Mouse (Mus musculus) hindlimb bud, embryonic 11.5 days (tissue): ENCODE measurements around the gene Ccnd2.

Source experiments
- DNase-seq: peaks from one replicate; pipeline ENCODE4 v3.0.0-alpha.2; 2012; ENCODE audit warnings: low read depth, low spot score; ENCODE audit errors: extremely low spot score

The Ccnd2 gene

DNA sequence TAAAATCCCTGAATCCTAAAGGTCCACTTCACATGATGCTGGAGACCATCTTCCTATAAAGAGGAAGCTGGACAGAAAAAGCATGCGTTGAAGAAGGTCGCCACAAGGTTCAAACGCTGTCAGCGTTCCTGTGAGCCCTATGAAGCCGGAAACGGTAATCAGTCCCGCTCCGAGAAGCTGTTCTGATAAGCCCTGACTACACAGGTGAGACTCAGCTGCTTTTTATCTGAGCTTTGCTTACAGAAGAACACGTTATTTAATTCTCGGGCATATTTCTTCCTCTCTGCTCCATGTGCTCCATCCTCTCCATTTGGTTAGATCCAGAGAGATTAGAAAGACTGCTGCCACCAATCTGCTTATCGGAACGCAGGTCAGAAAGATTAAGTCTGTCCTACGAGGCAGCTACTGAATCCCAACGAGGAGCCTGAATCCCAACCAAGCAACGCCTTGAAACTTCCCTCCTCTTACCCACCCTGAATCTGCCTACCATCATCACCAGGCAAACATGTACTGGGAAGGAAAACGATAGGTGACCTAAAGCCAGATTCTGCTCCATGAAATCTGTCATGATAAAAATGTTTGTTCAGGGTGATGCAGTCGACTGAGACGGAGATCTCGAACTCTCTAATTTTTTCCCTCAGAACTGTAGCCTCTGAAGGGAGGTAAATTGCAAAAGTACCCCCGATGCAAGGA is 43.5 kb downstream of the Ccnd2 start:
- no peak for DNase-seq

DNA sequence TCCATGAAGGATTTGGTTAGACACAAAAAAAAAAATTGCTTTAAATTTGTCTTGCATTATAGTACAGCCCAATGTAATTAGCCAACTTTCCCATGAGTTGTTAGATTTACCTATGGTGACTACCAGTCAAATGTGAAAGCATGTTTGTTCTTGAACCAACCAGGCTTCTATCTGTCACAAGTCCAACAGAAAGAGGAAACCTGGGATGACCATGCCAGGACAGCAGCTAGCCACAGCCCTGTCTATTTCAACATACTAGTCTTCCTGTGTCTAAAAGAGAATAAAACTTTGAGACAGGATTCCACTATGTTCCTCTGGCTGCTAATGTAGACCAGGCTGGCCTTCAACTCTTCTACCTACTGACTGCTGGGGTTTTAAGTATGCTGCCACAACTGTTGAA is 44.6 kb downstream of the Ccnd2 start:
- no peak for DNase-seq

- no peak for DNase-seq
These were observed 45.3 kb downstream of the Ccnd2 start for GRCm38 (mm10) chr6:127106726-127107125.

DNA sequence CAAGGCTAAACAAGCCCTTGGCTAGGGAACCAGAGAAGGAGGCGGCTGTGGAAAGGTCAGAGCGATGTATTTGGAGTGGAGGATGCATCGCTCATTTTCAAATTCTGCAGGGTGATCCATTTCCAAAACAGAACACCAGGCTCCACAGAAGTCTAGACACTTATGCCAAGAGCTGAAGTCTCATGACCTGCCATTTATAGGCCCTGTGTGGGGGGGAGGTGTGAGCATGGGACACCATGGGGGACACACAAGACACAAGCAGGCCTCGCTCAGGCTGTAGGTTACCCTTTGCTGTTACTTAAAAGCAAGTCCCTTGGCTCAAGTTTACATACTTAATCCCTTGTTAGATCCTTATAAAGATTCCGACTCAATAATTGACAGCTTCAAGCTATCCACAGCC is 45.8 kb downstream of the Ccnd2 start:
- no peak for DNase-seq

DNA sequence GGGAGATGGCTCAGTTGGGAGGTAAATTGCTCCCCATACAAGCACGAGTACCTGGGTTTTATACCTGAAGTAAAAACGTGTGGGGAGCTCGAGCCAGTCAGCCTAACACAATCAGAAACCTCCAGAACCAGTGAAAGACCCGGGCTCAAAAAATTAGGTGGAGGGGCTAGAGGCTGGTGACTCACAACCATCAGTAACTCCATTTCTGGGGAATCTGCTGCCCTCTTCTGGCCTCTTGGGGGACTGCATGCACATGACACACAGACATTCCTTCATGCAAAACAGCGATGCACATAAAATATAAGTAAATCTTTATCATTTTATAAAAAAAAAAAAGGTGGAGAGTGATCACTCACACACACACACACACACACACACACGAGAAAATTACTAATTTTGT is 46.9 kb downstream of the Ccnd2 start:
- DNase-seq, result no peak

DNA sequence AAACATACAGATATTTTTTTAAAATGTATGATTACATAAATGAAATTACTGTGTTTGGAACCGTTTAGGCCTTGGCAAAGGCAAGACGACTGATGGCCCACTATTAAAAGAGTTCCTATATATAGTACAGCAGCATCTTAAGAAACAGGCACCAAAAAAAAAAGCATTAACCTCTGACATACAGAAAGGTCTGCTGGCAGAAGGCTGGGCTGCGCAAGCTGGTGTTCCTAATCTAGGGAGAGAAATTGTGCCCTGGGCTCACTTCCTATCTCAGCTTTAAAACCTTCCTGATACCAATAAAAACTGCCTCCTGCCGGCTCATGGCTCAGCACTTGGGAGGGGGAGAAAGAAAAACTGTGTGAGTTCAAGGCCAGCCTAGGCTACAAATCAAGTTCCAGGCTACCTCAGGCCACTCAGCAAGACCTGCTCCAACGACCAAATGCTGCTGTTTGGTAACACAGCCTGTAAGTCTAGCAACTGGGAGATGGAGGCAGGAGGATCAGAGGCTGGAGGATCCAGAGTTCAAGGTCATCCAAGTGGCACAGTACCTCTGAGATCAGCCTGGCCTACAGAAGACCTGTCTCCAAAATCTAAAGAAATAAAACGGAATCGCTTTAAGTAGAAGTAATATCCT is 47.5 kb downstream of the Ccnd2 start:
- DNase-seq, result no peak

DNA sequence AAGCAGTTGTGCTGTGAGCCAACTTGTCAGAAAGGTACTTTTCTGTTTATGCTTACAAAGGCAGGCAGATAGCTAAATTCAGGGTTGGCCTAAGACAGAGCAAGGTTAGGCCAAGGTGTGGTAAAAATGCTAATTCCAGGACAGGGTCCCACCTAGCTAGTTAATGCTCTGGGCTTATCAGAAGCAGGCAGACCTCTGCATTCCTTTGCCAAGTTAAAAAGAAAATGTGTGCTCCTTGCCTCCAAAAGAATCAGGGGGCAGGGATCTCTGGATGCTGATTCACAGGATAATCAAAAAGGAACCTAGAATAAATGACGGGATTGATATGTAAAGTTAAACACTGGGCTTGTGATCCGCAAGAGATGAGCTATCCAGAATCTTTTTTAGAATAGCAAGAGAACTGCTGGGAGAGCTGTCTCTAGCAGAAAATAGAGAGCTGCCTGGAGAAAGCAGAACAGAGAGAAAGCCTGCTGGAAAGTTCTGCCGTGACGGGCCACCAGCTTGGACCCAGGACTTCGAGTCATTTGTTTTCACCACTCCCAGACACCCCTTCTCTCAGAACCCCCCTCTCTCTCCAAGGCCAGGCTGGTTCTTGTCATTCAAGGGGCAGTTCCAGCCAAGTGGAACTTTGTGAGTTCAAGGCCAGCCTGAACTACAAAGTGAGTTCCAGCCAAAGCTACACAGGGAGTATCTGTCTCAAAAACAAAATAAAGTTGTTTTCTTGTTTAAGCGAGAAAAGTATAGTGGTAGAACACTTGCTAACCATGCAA is 48.3 kb downstream of the Ccnd2 start:
- no peak for DNase-seq

- DNase-seq, result no peak
These were observed 57.4 kb downstream of the Ccnd2 start for GRCm38 (mm10) chr6:127094565-127094964.

DNA sequence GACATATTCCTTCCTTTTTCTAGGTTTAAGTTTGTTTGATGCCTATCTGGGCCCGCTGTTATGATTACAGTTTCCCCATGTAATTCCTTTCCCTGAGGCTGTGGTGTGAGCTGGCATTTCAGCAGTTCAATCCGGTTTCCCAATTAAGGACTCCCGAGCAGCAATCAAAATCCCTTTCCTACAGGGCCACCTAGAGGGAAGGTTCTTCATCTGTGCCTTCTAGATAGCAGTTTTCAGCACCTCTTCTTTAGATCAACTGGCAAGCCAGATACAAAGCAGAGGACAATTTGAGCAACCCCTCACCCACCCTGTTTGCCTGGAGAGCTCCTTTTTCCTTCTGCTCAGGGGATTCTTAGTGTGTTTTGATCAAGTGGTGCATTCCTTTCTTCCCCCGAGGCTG is 65.3 kb downstream of the Ccnd2 start:
- peak; percentile 76 for DNase-seq

DNA sequence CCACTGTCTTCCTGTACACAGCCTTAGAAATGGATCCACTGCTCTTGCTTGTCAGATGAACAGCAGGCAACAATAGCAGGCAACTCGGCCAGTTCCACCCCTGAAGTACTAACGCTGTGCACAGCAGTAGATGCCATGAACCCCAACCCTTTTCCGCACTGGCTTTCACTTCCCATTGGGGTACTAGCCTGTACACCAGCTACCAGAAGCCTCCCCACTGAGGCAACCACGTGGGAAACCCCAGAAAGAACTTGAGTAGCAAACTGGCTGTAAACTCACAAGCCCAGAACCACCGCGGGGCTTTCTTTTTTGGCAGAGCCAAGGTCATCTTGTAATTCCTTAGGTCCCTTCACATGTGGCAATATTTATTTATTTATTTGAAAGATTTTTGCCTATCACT is 70.2 kb downstream of the Ccnd2 start:
- no peak for DNase-seq

DNA sequence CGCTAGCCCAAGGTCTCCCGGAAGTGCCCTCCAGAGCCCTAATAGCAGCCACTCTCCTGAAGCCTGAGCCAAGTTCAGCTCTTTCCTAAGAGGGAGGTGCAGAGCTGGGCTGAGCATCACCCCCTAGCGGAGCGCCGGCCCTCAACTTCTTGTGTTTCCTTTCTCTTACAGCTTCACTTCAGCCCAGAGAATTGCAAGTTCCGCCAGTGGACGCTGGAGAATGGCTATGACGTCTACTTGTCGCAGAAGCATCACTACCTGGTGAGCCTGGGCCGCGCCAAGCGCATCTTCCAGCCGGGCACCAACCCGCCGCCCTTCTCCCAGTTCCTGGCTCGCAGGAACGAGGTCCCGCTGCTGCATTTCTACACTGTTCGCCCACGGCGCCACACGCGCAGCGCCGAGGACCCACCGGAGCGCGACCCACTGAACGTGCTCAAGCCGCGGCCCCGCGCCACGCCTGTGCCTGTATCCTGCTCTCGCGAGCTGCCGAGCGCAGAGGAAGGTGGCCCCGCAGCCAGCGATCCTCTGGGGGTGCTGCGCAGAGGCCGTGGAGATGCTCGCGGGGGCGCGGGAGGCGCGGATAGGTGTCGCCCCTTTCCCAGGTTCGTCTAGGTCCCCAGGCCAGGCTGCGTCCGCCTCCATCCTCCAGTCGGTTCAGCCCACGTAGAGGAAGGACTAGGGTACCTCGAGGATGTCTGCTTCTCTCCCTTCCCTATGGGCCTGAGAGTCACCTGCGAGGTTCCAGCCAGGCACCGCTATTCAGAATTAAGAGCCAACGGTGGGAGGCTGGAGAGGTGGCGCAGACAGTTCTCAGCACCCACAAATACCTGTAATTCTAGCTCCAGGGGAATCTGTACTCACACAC is 71.9 kb downstream of the Ccnd2 start:
- peak; percentile 30 for DNase-seq
